Mouse (Mus musculus): Measurements from ENCODE around the gene Frmpd2.

DNA sequence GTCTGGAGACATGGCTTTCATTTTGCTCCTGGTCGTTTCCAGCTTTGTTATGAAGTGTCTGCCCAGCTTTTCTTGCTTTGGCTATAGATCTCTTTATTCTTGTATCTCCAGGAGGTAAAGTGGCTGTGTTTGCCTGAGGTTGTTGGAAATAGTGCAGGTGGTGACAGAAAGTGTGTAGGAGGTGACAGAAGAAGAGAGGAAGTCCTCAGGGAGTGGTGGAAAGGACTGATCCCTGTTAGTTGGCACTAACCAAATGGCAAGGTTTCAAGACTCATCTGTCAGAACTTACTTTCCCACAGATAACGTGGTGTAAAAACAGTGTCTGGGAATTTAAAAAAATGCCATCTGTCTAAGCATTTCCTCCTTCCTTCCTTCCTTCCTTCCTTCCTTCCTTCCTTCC lies 3.0 kb downstream of the Frmpd2 start:
- no peak for TF ChIP-seq CTCF (IDR thresholded peaks at IDR 0.05; ENCODE audit: low read depth, low read length)
- no peak for TF ChIP-seq EP300 (IDR thresholded peaks at IDR 0.05; ENCODE audit: insufficient read depth, low read depth, low read length)
- TF ChIP-seq POLR2A (IDR thresholded peaks at IDR 0.05; ENCODE audit: insufficient read depth, low read length) = no peak

Measured in ES-Bruce4 (cell line).